Mouse (Mus musculus) MEL (cell line): Measurements from ENCODE around the gene Olfr548-ps1. TPM values are rescaled to one million over a fixed set of nuclear protein-coding genes. Genes with fewer than 3 reads are reported as not detected.

Experiments
- DNase-seq: peaks from one replicate; pipeline ENCODE4 v3.0.0; 2011; ENCODE audit warnings: low read depth, low spot score
- H3K27ac ChIP-seq: 2 replicates; pipeline ENCODE4 v1.5.1; 2012; ENCODE audit warnings: low read depth, mild to moderate bottlenecking, control low read depth, low read length, moderate library complexity; ENCODE audit not compliant: control insufficient read depth
- H3K27me3 ChIP-seq, 2 experiments: fragments of 150-350 bp in 1 of 2; sonication (generic) in 1 of 2; 2 replicates each; pipeline ENCODE4 v1.6.1; 2012; ENCODE audit warnings: low read length in 2 of 2, mild to moderate bottlenecking in 2 of 2, improper control_type of control experiment in 1 of 2, moderate library complexity in 1 of 2; ENCODE audit not compliant: insufficient read depth in 2 of 2, control insufficient read depth in 1 of 2
- H3K36me3 ChIP-seq, 2 experiments: 2 replicates each; pipeline ENCODE4 v1.6.1; 2012 to 2014; ENCODE audit warnings: low read length in 2 of 2, improper control_type of control experiment in 1 of 2, inconsistent platforms in 1 of 2, mild to moderate bottlenecking in 1 of 2; ENCODE audit not compliant: insufficient read depth in 2 of 2, control insufficient read depth in 1 of 2
- H3K4me1 ChIP-seq, 2 experiments: fragments of 150-350 bp in 1 of 2; sonication (generic) in 1 of 2; 2 replicates each; pipeline ENCODE4 v1.6.1; 2012; ENCODE audit warnings: low read length in 2 of 2, improper control_type of control experiment in 1 of 2, mild to moderate bottlenecking in 1 of 2; ENCODE audit not compliant: insufficient read depth in 2 of 2, control insufficient read depth in 1 of 2
- H3K4me3 ChIP-seq, 2 experiments: fragments of 150-350 bp in 1 of 2; sonication (generic) in 1 of 2; 2 replicates each; pipeline ENCODE4 v1.5.1; 2012; ENCODE audit warnings: low read depth in 2 of 2, low read length in 2 of 2, mild to moderate bottlenecking in 2 of 2, moderate library complexity in 2 of 2, control low read depth in 1 of 2, improper control_type of control experiment in 1 of 2; ENCODE audit not compliant: control insufficient read depth in 1 of 2, insufficient read depth in 1 of 2
- H3K79me2 ChIP-seq: 2 replicates; pipeline ENCODE4 v1.6.1; 2012; ENCODE audit warnings: mild to moderate bottlenecking, low read length, moderate library complexity; ENCODE audit not compliant: control insufficient read depth, poor library complexity, insufficient read depth
- H3K9ac ChIP-seq: 2 replicates; pipeline ENCODE4 v1.6.1; 2012; ENCODE audit warnings: low read depth, mild to moderate bottlenecking, control low read depth, low read length, moderate library complexity; ENCODE audit not compliant: control insufficient read depth, poor library complexity, severe bottlenecking
- H3K9me3 ChIP-seq: fragments of 150-350 bp; sonication (generic); replicated peaks from 2 replicates; pipeline ENCODE4 v1.6.1; 2012; ENCODE audit warnings: mild to moderate bottlenecking, low read length, improper control_type of control experiment, moderate library complexity; ENCODE audit not compliant: insufficient read depth
- E2F4 ChIP-seq: IDR thresholded peaks from 2 replicates; pipeline ENCODE4 v1.6.1; 2011; ENCODE audit warnings: low read depth, low read length, improper control_type of control experiment, borderline replicate concordance
- ETS1 ChIP-seq: IDR thresholded peaks from 2 replicates; pipeline ENCODE4 v1.6.1; 2012; ENCODE audit warnings: low read depth, mild to moderate bottlenecking, inconsistent platforms, low read length, improper control_type of control experiment, moderate library complexity
- GABPA ChIP-seq: IDR thresholded peaks from 2 replicates; pipeline ENCODE4 v1.6.1; 2012; ENCODE audit warnings: low read depth, mild to moderate bottlenecking, inconsistent platforms, low read length, improper control_type of control experiment, moderate library complexity
- HCFC1 ChIP-seq: IDR thresholded peaks from 2 replicates; pipeline ENCODE4 v1.6.1; 2012; ENCODE audit warnings: low read depth, mild to moderate bottlenecking, inconsistent platforms, low read length, improper control_type of control experiment, moderate library complexity
- JUND ChIP-seq: IDR thresholded peaks from 2 replicates; pipeline ENCODE4 v1.6.1; 2011; ENCODE audit warnings: low read depth, mild to moderate bottlenecking, improper control_type of control experiment, low read length
- KAT2A ChIP-seq: conservative IDR thresholded peaks from 2 replicates; pipeline ENCODE4 v1.6.1; 2012; ENCODE audit warnings: low read depth, low read length, improper control_type of control experiment, inconsistent platforms
- MAFK ChIP-seq: IDR thresholded peaks from 2 replicates; pipeline ENCODE4 v1.6.1; 2011; ENCODE audit warnings: low read depth, mild to moderate bottlenecking, low read length, improper control_type of control experiment, borderline replicate concordance
- MXI1 ChIP-seq: IDR thresholded peaks from 2 replicates; pipeline ENCODE4 v1.6.1; 2011; ENCODE audit warnings: mild to moderate bottlenecking, low read depth, low read length, improper control_type of control experiment
- MYC ChIP-seq: IDR thresholded peaks from 2 replicates; pipeline ENCODE4 v1.6.1; 2011; ENCODE audit warnings: low read depth, mild to moderate bottlenecking, low read length, improper control_type of control experiment, moderate library complexity
- NELFE ChIP-seq: IDR thresholded peaks from 2 replicates; pipeline ENCODE4 v1.6.1; 2011; ENCODE audit warnings: low read depth, low read length, improper control_type of control experiment
- POLR2A ChIP-seq, 2 experiments: IDR thresholded peaks; 2 replicates each; pipeline ENCODE4 v1.6.1; 2011 to 2012; ENCODE audit warnings: low read length in 2 of 2, mild to moderate bottlenecking in 2 of 2, control low read depth in 1 of 2, improper control_type of control experiment in 1 of 2, low read depth in 1 of 2, moderate library complexity in 1 of 2; ENCODE audit not compliant: control insufficient read depth in 1 of 2, insufficient read depth in 1 of 2, poor library complexity in 1 of 2
- POLR2AphosphoS2 ChIP-seq: IDR thresholded peaks from 2 replicates; pipeline ENCODE4 v1.6.1; 2011; ENCODE audit warnings: low read length, improper control_type of control experiment
- RAD21 ChIP-seq: IDR thresholded peaks from 2 replicates; pipeline ENCODE4 v1.6.1; 2011; ENCODE audit warnings: mild to moderate bottlenecking, low read depth, low read length, improper control_type of control experiment
- RCOR1 ChIP-seq: IDR thresholded peaks from 2 replicates; pipeline ENCODE4 v1.6.1; 2012; ENCODE audit warnings: low read depth, mild to moderate bottlenecking, inconsistent platforms, low read length, improper control_type of control experiment
- SIN3A ChIP-seq: IDR thresholded peaks from 2 replicates; pipeline ENCODE4 v1.6.1; 2012; ENCODE audit warnings: low read length, improper control_type of control experiment, inconsistent platforms
- SMC3 ChIP-seq: IDR thresholded peaks from 2 replicates; pipeline ENCODE4 v1.6.1; 2011; ENCODE audit warnings: low read depth, low read length, improper control_type of control experiment
- TAL1 ChIP-seq: IDR thresholded peaks from 2 replicates; pipeline ENCODE4 v1.6.1; 2012; ENCODE audit warnings: mild to moderate bottlenecking, inconsistent platforms, low read length, moderate library complexity, mixed read lengths
- TBP ChIP-seq: IDR thresholded peaks from 2 replicates; pipeline ENCODE4 v1.8.0; 2011; ENCODE audit warnings: low read depth, low read length, improper control_type of control experiment
- TCF12 ChIP-seq: IDR thresholded peaks from 2 replicates; pipeline ENCODE4 v1.6.1; 2014; ENCODE audit warnings: low read depth, mild to moderate bottlenecking, inconsistent platforms, low read length, improper control_type of control experiment, moderate library complexity
- UBTF ChIP-seq: IDR thresholded peaks from 2 replicates; pipeline ENCODE4 v1.6.1; 2012; ENCODE audit warnings: low read depth, mild to moderate bottlenecking, inconsistent platforms, low read length, improper control_type of control experiment, moderate library complexity, borderline replicate concordance; ENCODE audit not compliant: insufficient read depth
- USF2 ChIP-seq, 2 experiments: IDR thresholded peaks; 2 replicates each; pipeline ENCODE4 v1.6.1; 2011 to 2012; ENCODE audit warnings: improper control_type of control experiment in 2 of 2, low read length in 2 of 2, borderline replicate concordance in 1 of 2, inconsistent platforms in 1 of 2, low read depth in 1 of 2, mild to moderate bottlenecking in 1 of 2; ENCODE audit not compliant: insufficient read depth in 1 of 2
- ZKSCAN1 ChIP-seq: IDR thresholded peaks from 2 replicates; pipeline ENCODE4 v1.6.1; 2012; ENCODE audit warnings: low read depth, mild to moderate bottlenecking, inconsistent platforms, low read length, improper control_type of control experiment, moderate library complexity
- ZNF384 ChIP-seq: IDR thresholded peaks from 2 replicates; pipeline ENCODE4 v1.6.1; 2012; ENCODE audit warnings: low read depth, mild to moderate bottlenecking, inconsistent platforms, low read length, improper control_type of control experiment
- polyA plus RNA-seq, 2 experiments: library from polyadenylated mRNA; stranded (reverse) in 1 of 2; unstranded in 1 of 2; fragments of >175 nt in 1 of 2; fragments of >200 nt in 1 of 2; gene quantifications; 2 replicates each; pipeline versions ENCODE4 v1.2.1 to v1.2.4; 2012; ENCODE audit warnings: low replicate concordance in 2 of 2, low read depth in 1 of 2; ENCODE audit not compliant: insufficient read length in 2 of 2, insufficient read depth in 1 of 2, missing spikeins in 1 of 2
- total RNA-seq: library from RNA; depleted of rRNA; stranded (reverse); fragments of 300-350 nt; gene quantifications from 2 replicates; pipeline ENCODE4 v1.2.3, GENCODE M21; 2012

Gene Olfr548-ps1
- total and polyA plus RNA-seq, 3 experiments: not detected

GRCm38 (mm10) chr7:102571142-102571541, 30.4 kb downstream of the Olfr548-ps1 start, which contains the start of gene Olfr550 (continued):
- no peak for TF ChIP-seq ZKSCAN1

- Histone ChIP-seq H3K27me3 (peaks cover 0 to 2% of the 10 kb centered on the region in 2 experiments; a peak in 3 of 4 replicates), H3K4me3 (no peak overlapping the region), H3K9me3 (no peaks in the 10 kb centered on the region), H3K9ac (no peak overlapping the region), H3K79me2 (no peaks in the 10 kb centered on the region), H3K27ac (no peak overlapping the region), H3K36me3 (no peaks in the 10 kb centered on the region), H3K4me1 (no peaks in the 10 kb centered on the region)
- DNase-seq: no peak
- TF ChIP-seq GABPA: no peak
These were observed 32.6 kb downstream of the Olfr548-ps1 start for GRCm38 (mm10) chr7:102573174-102573830.

GRCm38 (mm10) chr7:102575998-102576397, 35.3 kb downstream of the Olfr548-ps1 start:
- Histone ChIP-seq H3K4me3 (no peak overlapping the region), H3K9ac (no peak overlapping the region), H3K4me1 (no peaks in the 10 kb centered on the region), H3K9me3 (no peaks in the 10 kb centered on the region), H3K36me3 (no peaks in the 10 kb centered on the region), H3K79me2 (no peaks in the 10 kb centered on the region), H3K27ac (no peak overlapping the region), H3K27me3 (peaks cover 0 to 2% of the 10 kb centered on the region in 2 experiments; a peak in 3 of 4 replicates)
- no peak for DNase-seq
- no peak for TF ChIP-seq POLR2A (IDR thresholded peaks at IDR 0.05; ENCODE audit: control insufficient read depth in 1 of 2, insufficient read depth in 1 of 2, low read depth in 1 of 2, low read length in 2 of 2, poor library complexity in 1 of 2)
- no peak for TF ChIP-seq HCFC1
- TF ChIP-seq ZNF384: no peak
- TF ChIP-seq RCOR1: no peak
- TF ChIP-seq ETS1: no peak

- DNase-seq: no peak
- Histone ChIP-seq H3K27me3 (no peaks in the 10 kb centered on the region), H3K27ac (no peak within 1 kb of the TSS), H3K79me2 (no peaks in the 10 kb centered on the region), H3K36me3 (no peaks in the 10 kb centered on the region), H3K4me3 (no peak within 1 kb of the TSS), H3K9me3 (no peaks in the 10 kb centered on the region), H3K9ac (no peak within 1 kb of the TSS), H3K4me1 (no peaks in the 10 kb centered on the region)
- TF ChIP-seq TCF12 (no peak), MAFK (no peak), ETS1 (no peak), SMC3 (no peak), GABPA (no peak), RAD21 (no peak), MXI1 (no peak), E2F4 (no peak), SIN3A (no peak), JUND (no peak), POLR2AphosphoS2 (no peak), RCOR1 (no peak), USF2 (IDR thresholded peaks at IDR 0.05; ENCODE audit: borderline replicate concordance in 1 of 2, insufficient read depth in 1 of 2, low read depth in 1 of 2, low read length in 2 of 2) (no peak), TBP (no peak), KAT2A (no peak), ZKSCAN1 (no peak), UBTF (no peak), NELFE (no peak), TAL1 (no peak), MYC (no peak)
These were observed 51.1 kb downstream of the Olfr548-ps1 start, which contains the start of gene Olfr551 for GRCm38 (mm10) chr7:102591786-102592185. TSS of gene Olfr551 (minus strand) at chr7:102591886.
